Mouse (Mus musculus) layer of hippocampus, adult 2 months (tissue): ENCODE results near the gene Sarnp. TPM values are rescaled to one million over a fixed set of nuclear protein-coding genes. Genes with fewer than 3 reads are reported as not detected.

ENCODE experiments used
- DNase-seq, 2 experiments: peaks; one replicate each; pipeline ENCODE4 v3.0.0; 2022; ENCODE audit warnings: low spot score in 2 of 2
- H3K27ac ChIP-seq: fragments of 200-600 bp; 2 replicates; pipeline ENCODE4 v1.8.1; 2022
- H3K4me3 ChIP-seq: fragments of 200-600 bp; 2 replicates; pipeline ENCODE4 v1.8.1; 2022; ENCODE audit warnings: mild to moderate bottlenecking
- CTCF ChIP-seq: fragments of 200-600 bp; conservative IDR thresholded peaks from 2 replicates; pipeline ENCODE4 v1.8.1; 2022; ENCODE audit warnings: antibody characterized with exemption, mild to moderate bottlenecking, moderate library complexity
- total RNA-seq, 2 experiments: library from RNA; stranded (reverse); gene quantifications; 2 replicates each; pipeline ENCODE4 v1.2.3; 2021

The Sarnp gene
- total RNA-seq, 2 experiments from 2014 or later = 39.3 to 42.2 TPM

- Histone ChIP-seq H3K27ac (peak overlapping the region; percentile 68; the same call in 1 of the 2 replicates), H3K4me3 (peak overlapping the region; percentile 40)
- TF ChIP-seq CTCF = no peak
- no peak for DNase-seq
Observed at GRCm38 (mm10) chr10:128888941-128889827, 72.1 kb downstream of the Sarnp start.

- H3K4me3 ChIP-seq = peak overlapping the region; percentile 79; the same call in 1 of the 2 replicates
- peak overlapping the region; percentile 77; the same call in 1 of the 2 replicates for H3K27ac ChIP-seq
- TF ChIP-seq CTCF = no peak
- DNase-seq = no peak
Observed at GRCm38 (mm10) chr10:128889846-128890245, 72.7 kb downstream of the Sarnp start.

DNA sequence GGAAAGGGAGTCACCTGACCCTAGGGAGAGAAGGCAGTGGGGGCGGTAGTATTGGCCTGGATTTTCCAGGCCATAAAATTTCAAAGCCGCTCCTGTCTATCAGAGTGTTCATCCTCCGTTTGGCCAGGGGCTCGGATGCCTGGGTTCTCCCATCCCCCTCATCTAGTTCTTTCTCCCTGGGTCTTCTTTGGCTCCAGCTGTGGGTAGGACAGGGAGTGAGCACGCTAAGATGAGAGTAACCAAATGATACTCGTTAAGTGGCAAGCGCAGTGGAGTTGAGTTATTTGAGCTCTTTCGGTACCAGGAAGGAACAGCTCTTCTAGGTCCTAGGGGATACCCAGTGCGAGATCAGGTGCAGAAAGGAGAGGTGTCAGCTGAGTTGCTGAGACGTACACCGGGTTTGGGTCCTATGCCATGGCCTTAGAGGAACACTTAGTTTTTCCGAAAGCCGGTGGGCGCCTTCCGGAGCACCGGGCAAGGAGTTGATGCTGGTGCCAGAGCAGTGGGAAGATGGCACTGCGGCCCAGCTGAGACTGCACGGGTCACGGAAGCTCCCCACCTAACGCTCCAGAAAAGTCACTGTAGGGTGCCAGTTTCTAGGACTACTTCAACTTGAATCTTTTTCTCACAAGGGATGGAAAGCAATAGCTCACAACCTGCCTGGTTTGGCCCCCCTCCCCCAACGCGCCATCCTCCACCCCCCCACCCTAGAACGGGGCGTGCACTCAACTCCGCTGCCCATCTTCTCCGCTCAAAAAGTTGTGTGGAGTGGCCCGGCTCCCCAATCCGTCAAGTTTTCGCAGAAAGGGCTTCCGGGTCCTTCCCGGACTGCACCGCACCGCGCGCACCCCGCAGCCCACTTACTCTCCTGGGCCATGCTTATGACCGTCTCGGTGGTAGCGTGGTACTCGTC, 73.5 kb downstream of the Sarnp start:
- H3K4me3 ChIP-seq = peak overlapping the region; percentile 79
- peak overlapping the region; percentile 77 for H3K27ac ChIP-seq
- DNase-seq = no peak
- no peak for TF ChIP-seq CTCF

GRCm38 (mm10) chr10:128891296-128892094, 74.4 kb downstream of the Sarnp start, which contains the start of gene Gdf11:
Gdf11 (minus strand) TSS chr10:128891718.
- TF ChIP-seq CTCF = no peak
- DNase-seq = peak; percentile 53 to 63
- H3K27ac ChIP-seq = peak within 1 kb of the TSS; percentile 77
- H3K4me3 ChIP-seq = peak within 1 kb of the TSS; percentile 79

DNA sequence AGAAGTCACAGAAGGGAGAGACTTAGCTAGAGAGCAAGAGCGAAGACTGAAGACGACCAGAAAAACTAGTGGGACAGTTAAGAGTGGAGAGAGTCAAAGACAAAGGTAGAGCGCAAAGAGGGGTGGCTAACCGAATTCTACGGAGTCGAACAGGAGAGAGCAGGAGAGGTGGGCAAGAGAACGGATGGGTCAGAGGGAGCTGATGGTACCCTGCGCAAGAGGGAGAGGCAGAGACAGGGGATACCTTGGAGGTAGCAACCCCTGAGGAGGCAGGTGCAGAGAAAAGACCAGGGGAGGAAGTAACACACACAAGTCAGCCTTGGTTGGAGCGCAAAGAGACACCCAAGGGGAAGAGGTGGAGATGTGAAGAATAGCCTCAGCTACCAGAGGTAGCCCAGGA, 75.1 kb downstream of the Sarnp start:
- no peak for DNase-seq
- no peak for TF ChIP-seq CTCF
- H3K27ac ChIP-seq = peak overlapping the region; percentile 72; the same call in 1 of the 2 replicates
- H3K4me3 ChIP-seq = peak overlapping the region; percentile 79

DNA sequence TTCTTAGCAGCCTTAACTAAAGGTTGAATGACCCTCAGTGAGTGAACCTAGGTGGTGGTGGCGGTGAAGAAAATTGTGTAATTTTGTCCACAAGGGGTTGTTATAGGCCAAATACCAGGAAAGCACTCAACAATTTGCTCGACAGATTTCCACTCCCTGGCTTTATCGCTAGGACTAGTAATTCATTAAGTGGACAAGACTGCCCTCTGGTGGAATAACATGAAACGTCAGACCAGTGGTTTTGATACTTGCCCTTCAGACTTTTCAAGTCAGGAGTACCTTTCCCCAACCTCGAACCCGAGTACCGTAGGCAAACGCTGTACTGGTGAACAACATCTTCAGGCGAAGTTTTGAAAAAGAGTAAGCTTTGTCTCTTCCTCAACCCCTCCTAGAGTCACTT, 78.3 kb downstream of the Sarnp start:
- Histone ChIP-seq H3K4me3 (peak overlapping the region; percentile 34), H3K27ac (peak overlapping the region; percentile 85)
- TF ChIP-seq CTCF = peak; percentile 88
- DNase-seq = peak; percentile 78 to 87

DNA sequence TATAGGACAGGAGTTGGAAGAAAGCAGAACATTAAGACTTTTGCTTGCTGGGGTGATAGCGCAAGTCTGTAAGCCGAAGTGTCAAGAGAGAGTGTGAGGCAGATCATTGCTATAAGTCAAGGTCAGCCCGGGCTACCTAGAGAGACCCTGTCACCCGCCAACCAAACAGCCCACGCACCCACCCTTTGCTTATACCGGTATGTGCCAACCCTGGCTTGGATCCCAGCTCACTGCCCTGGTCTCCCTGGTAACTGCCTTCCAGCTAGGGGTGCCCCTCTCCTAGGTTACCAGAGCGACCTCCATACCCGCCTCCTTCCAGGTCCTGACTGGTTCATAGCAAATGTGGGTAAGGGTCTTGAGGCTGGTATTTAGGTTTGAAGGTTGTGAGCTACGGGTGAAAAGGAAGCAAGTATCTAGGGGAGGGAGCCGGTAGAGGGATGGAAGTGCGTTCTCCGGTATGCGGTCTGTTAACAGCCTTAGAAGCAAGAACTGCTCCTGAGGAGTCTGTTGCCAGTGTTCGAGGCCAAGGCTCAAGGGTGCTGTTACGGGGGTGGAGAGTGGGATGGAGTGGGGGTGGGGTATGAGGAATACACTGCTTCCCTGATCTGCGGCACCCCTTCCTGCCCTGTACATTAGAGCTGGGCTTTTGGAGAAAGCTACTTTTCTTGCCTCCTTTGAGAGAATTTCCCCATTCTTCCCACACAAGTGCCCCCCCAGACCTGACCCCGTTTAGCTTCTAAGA, 79.0 kb downstream of the Sarnp start:
- peak; percentile 68 to 69 for DNase-seq
- peak overlapping the region; percentile 34 for H3K4me3 ChIP-seq
- H3K27ac ChIP-seq = peak overlapping the region; percentile 85
- TF ChIP-seq CTCF = no peak

DNA sequence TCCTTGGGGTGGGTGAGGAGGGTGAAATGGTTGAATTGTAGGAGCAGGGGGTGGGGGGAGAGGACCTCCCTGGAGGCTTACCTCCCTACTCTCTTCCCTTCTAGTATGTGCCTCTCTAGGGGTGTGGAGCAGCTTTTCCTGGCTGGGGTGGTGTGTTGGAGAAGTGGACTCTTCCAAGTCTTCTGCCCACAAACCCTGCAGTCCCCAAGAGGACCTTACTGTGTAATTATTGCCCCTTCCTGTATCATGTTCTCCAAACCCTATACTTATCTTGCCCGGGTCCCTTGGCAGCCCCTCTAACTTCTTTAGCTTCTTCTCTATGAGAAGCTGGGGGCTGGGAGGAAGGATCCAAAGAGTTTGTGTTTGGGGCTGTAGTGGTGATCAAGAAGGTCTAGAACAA, 79.7 kb downstream of the Sarnp start:
- DNase-seq = no peak
- TF ChIP-seq CTCF = no peak
- Histone ChIP-seq H3K27ac (peak overlapping the region; percentile 85), H3K4me3 (peak overlapping the region; percentile 34; the same call in 1 of the 2 replicates)

- Histone ChIP-seq H3K4me3 (no peak overlapping the region), H3K27ac (0 out of 2 replicates have a peak overlapping the region, but pooled peaks have one; percentile 23)
- DNase-seq = peak in 1 of 2 experiments; percentile 64
- no peak for TF ChIP-seq CTCF
Observed at GRCm38 (mm10) chr10:128897501-128897900, 80.4 kb downstream of the Sarnp start.

DNA sequence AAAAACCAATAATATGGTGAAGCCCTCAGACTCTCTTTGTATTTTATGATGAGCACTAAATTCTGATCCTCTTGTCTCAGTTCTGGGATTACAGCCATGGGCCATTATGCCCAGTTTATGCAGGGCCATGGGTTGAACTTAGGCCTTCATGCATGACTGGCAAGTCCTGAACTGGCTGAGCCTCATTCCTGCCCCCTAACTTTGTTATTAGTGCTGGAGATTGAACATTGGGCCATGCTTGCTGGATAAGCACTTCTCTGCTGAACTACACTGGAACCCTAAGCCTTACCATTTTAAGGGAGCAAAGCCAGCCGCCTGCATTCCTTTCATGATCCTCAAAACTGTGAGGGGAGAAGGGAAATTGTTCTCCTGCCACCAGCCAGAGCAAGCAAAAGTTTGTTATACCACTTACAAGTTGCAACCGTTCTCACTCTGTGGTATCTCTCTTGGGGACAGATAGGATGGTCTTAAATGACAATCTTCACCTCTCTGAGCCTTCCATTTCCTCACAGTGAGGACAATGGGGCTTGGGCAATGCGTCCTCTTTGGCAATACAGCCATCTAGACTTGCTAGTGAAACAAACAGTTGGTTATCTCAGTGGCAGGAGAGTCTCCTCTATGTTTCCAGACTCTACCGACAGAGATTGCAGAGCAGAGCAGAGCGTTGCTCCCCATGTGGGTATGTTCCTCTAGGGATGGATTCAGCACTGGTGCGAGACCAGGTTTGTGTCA, 82.8 kb downstream of the Sarnp start:
- no peak overlapping the region for H3K27ac ChIP-seq
- no peak overlapping the region for H3K4me3 ChIP-seq
- TF ChIP-seq CTCF = no peak
- no peak for DNase-seq

GRCm38 (mm10) chr10:128900698-128901097, 83.6 kb downstream of the Sarnp start, which contains the start of gene Cd63:
Cd63 (plus strand) TSS chr10:128900989.
- no peak within 1 kb of the TSS for H3K27ac ChIP-seq
- H3K4me3 ChIP-seq = no peak within 1 kb of the TSS
- no peak for DNase-seq
- no peak for TF ChIP-seq CTCF
